Mouse (Mus musculus) hindbrain, embryonic 16.5 days (tissue): ENCODE measurements at regions not wholly inside any gene's neighbourhood (a gene's known extent, or its start where the extent isn't known, plus 50 kb on each side); places are given as distances from the start of the nearest gene placed in this dataset.

Experiments used
- ATAC-seq: fragments of 200-750 bp; cut with Nextera tagmentation; 2 replicates; pipeline ENCODE4 v1.8.0; 2017; ENCODE audit warnings: moderate TSS enrichment, moderate library complexity
- H3K27ac ChIP-seq: fragments of 300-500 bp; sonication (generic); 2 replicates; pipeline ENCODE4 v1.5.1; 2014; ENCODE audit warnings: low read depth, mild to moderate bottlenecking, control low read depth, low read length, moderate library complexity
- H3K27me3 ChIP-seq: fragments of 300-500 bp; sonication (generic); replicated peaks from 2 replicates; pipeline ENCODE4 v1.6.1; 2014; ENCODE audit warnings: low read length; ENCODE audit not compliant: control insufficient read depth, insufficient read depth
- H3K36me3 ChIP-seq: fragments of 300-500 bp; sonication (generic); 2 replicates; pipeline ENCODE4 v1.6.1; 2014; ENCODE audit warnings: mild to moderate bottlenecking, low read length, moderate library complexity, mixed read lengths; ENCODE audit not compliant: control insufficient read depth, insufficient read depth
- H3K4me1 ChIP-seq: fragments of 300-500 bp; sonication (generic); 2 replicates; pipeline ENCODE4 v1.6.1; 2014; ENCODE audit warnings: low read depth, low read length; ENCODE audit not compliant: control insufficient read depth, insufficient read depth
- H3K4me2 ChIP-seq: fragments of 300-500 bp; sonication (generic); 2 replicates; pipeline ENCODE4 v1.6.1; 2014; ENCODE audit warnings: mild to moderate bottlenecking, low read length, control low read depth, moderate library complexity
- H3K4me3 ChIP-seq: fragments of 300-500 bp; sonication (generic); 2 replicates; pipeline ENCODE4 v1.5.1; 2014; ENCODE audit warnings: mild to moderate bottlenecking, low read length, control low read depth, moderate library complexity
- H3K9ac ChIP-seq: fragments of 300-500 bp; sonication (generic); 2 replicates; pipeline ENCODE4 v1.6.1; 2014; ENCODE audit warnings: low read depth, mild to moderate bottlenecking, control low read depth, low read length, moderate library complexity
- H3K9me3 ChIP-seq: fragments of 300-500 bp; sonication (generic); 2 replicates; pipeline ENCODE4 v1.6.1; 2014; ENCODE audit warnings: mild to moderate bottlenecking, low read length, moderate library complexity; ENCODE audit not compliant: control insufficient read depth
- WGBS: fragments of 180-500 bp; shearing (Covaris S2); extraction: QIAGEN DNeasy Blood & Tissue Kit; methylation state at CpG from one replicate; pipeline ENCODE4 v1.1.7; 2014; 5-methylcytosine and 5-hydroxymethylcytosine counted together

DNA sequence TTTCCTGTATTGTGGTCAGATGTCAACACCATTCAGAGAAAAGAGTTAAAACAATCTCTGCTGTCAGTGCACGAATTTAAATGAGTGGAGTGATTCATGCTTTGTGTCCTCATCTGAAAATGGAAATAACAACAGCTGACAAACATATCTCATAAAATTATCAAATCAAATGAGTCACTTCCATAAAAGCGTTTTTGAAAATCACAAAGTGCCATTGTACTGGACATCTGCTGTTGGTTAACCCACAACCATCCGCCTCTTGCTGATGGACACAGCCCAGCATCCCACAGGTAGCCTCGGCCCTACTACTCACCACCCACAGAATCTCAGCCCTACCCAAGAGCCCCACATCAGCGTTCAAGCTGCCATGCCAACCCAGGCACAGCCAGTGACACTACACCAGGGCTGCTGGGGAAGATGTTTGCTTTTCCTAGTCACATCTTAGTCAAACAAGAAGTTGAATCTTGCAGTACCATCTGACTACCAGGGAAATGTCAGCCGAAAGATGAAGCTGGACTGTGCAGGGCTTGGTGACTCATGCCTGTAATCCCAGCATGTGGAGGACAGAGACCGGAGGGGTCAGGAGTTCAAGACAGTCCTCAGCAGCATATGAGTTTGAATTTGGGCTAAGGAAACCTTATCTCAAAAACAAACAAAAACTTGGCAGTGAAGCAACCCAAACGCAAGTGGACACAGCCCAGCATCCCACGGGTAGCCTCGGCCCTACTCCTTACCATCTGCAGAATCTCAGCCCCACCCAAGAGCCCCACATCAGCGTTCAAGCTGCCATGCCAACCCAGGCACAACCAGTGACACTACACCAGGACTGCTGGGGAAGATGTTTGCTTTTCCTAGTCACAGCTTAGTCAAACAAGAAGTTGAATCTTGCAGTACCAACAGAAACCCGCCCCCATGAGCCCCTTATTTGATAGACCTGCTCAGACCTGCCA is 131.9 kb upstream of the Noct start:
- WGBS: 85% methylated on average over 12 of the region's 12 CpGs

DNA sequence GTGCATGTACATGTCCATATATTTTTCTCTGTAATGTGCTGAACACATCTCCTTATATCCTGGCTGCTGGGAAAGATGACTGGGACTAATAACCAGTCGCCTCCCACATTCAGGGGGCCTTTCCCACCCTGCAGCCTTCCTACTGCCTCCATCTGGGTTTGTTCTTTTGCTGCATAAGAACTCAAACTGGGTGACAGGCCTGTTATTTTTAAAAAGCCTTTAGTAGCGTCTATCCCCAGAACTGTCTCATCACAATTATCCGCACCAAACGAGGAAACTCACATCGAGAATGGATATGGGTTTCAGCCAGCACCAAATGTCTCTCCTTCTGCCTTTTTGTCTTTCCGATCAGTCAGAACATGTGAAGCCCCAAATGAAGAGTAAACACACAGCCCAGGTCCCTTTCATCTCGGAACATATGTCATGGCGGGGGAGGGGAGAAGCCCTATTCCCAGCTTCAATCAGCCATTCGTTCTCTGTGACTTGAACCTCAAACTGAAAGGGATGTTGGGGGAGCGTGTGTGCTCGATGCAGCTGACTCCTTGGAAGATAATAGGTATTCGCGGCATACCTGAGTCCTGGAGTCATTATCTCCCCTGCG is 128.3 kb upstream of the Noct start:
- peaks cover 11% of the 10 kb centered on the region for H3K4me1 ChIP-seq
- no peak overlapping the region for H3K4me3 ChIP-seq
- peak overlapping the region; percentile 20; the same call in 1 of the 2 replicates for H3K9ac ChIP-seq
- peak overlapping the region; percentile 21 for H3K4me2 ChIP-seq
- H3K9me3 ChIP-seq: no peaks in the 10 kb centered on the region
- H3K36me3 ChIP-seq: no peaks in the 10 kb centered on the region
- H3K27ac ChIP-seq: peak overlapping the region; percentile 64
- ATAC-seq: peak; percentile 67
- H3K27me3 ChIP-seq: no peaks in the 10 kb centered on the region
- WGBS: 19% methylated on average over 14 of the region's 14 CpGs

More for the DNA sequence above, 131.9 kb upstream of the Noct start:
- Histone ChIP-seq H3K4me1 (peaks cover 15% of the 10 kb centered on the region), H3K4me3 (no peak overlapping the region), H3K9me3 (no peaks in the 10 kb centered on the region), H3K9ac (no peak overlapping the region), H3K4me2 (no peak overlapping the region), H3K27ac (no peak overlapping the region), H3K36me3 (no peaks in the 10 kb centered on the region), H3K27me3 (no peaks in the 10 kb centered on the region)
- ATAC-seq: no peak

- Histone ChIP-seq H3K4me2 (peak overlapping the region; percentile 21), H3K9me3 (no peaks in the 10 kb centered on the region), H3K36me3 (no peaks in the 10 kb centered on the region), H3K4me3 (no peak overlapping the region), H3K27me3 (no peaks in the 10 kb centered on the region), H3K4me1 (peaks cover 11% of the 10 kb centered on the region), H3K27ac (peak overlapping the region; percentile 64; the same call in 1 of the 2 replicates), H3K9ac (no peak overlapping the region)
- ATAC-seq: peak; percentile 44; the same call in 1 of the 2 replicates
- 6% methylated on average over 6 of the region's 6 CpGs for WGBS
Observed at GRCm38 (mm10) chr3:51096545-51096944, 127.7 kb upstream of the Noct start.

DNA sequence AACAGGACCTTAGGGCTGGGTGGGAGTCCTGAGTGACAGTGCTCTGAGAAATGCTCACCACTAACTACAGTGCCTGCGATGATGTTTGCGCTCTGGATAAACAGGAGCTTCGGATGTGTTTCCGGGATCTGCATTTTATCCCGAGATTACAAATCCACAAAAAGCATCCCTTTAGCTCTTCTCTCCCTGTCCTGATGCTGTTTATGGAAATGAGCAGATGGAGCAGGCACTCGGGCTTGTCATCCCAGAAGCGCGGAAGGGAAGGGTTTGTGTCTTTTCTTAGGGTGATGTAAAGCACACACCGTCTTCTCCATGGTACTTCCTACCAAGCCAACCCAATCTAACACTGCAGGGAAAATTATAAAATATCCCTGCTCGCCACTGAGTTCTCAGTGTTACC is 126.9 kb upstream of the Noct start:
- no peak overlapping the region for H3K4me2 ChIP-seq

GRCm38 (mm10) chr3:51099966-51100365 is 124.3 kb upstream of the Noct start:
- no peak overlapping the region for H3K9ac ChIP-seq
- no peaks in the 10 kb centered on the region for H3K27me3 ChIP-seq
- ATAC-seq: no peak
- H3K9me3 ChIP-seq: no peaks in the 10 kb centered on the region
- H3K4me2 ChIP-seq: no peak overlapping the region
- no peak overlapping the region for H3K4me3 ChIP-seq
- peaks cover 11% of the 10 kb centered on the region for H3K4me1 ChIP-seq
- H3K36me3 ChIP-seq: no peaks in the 10 kb centered on the region
- 75% methylated on average over 7 of the region's 7 CpGs for WGBS
- H3K27ac ChIP-seq: no peak overlapping the region

More for the DNA sequence above, 126.9 kb upstream of the Noct start:
- H3K9ac ChIP-seq: no peak overlapping the region
- H3K27me3 ChIP-seq: no peaks in the 10 kb centered on the region
- H3K4me3 ChIP-seq: no peak overlapping the region
- peaks cover 11% of the 10 kb centered on the region for H3K4me1 ChIP-seq
- 68% methylated on average over 10 of the region's 10 CpGs for WGBS
- H3K9me3 ChIP-seq: no peaks in the 10 kb centered on the region
- ATAC-seq: no peak
- no peak overlapping the region for H3K27ac ChIP-seq
- no peaks in the 10 kb centered on the region for H3K36me3 ChIP-seq

DNA sequence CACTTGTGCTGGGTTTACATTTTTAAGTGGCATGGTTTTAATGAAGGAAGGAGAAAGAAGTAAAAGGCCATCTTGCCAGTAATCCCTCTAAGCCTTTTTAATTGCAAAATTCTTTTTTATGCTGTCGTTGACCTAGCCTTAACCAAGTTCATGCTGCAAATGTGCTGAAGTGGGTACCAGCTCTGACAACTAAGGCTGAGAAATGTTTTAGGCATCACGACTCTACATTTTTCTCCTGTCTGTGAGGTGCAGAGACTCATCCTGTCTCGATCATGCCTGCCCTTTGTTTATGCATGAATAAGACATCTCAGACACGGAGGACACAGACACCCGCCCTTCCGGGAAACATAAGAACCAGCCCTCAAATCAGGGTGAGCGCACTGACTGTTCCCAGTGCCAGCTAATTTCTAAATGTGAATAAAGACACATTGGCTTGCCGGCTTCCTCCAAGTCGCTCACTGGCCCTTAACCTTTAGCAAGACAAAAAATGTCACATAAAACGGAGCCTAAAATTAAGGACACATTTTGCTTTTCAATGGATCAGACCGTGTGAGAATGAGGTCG is 115.5 kb upstream of the Noct start:
- ATAC-seq: no peak
- no peak overlapping the region for H3K4me3 ChIP-seq
- H3K27ac ChIP-seq: no peak overlapping the region
- no peaks in the 10 kb centered on the region for H3K9me3 ChIP-seq
- no peaks in the 10 kb centered on the region for H3K27me3 ChIP-seq
- H3K4me1 ChIP-seq: 0 out of 2 replicates have a peak, but pooled peaks cover 3% of the 10 kb centered on the region
- H3K9ac ChIP-seq: no peak overlapping the region
- WGBS: 30% methylated on average over 12 of the region's 12 CpGs
- H3K4me2 ChIP-seq: no peak overlapping the region
- H3K36me3 ChIP-seq: no peaks in the 10 kb centered on the region

DNA sequence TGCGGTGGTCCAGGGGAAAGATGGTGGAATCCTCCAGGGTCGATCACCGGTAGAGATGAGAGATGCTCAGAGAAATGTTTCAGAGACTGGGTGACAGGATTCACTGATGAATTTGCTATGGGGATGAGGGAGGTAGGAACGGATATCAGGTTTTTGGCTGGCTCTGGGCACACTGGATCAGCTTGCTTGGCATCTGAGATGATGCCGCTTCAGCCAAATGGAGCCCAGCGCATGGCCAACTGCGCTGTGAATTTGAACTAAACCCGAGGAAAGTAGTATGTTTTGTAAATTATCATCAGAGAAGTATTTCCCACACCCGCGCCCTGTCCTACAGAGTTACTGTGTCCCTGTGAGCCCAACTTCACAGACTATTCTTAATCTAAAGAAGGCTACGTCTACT is 113.0 kb upstream of the Noct start:
- 0 out of 2 replicates have a peak, but pooled peaks cover 3% of the 10 kb centered on the region for H3K4me1 ChIP-seq
- no peak overlapping the region for H3K4me3 ChIP-seq
- no peak overlapping the region for H3K27ac ChIP-seq
- no peaks in the 10 kb centered on the region for H3K36me3 ChIP-seq
- no peak overlapping the region for H3K4me2 ChIP-seq
- no peak for ATAC-seq
- H3K9me3 ChIP-seq: no peaks in the 10 kb centered on the region
- H3K27me3 ChIP-seq: no peaks in the 10 kb centered on the region
- 96% methylated on average over 11 of the region's 11 CpGs for WGBS
- no peak overlapping the region for H3K9ac ChIP-seq

DNA sequence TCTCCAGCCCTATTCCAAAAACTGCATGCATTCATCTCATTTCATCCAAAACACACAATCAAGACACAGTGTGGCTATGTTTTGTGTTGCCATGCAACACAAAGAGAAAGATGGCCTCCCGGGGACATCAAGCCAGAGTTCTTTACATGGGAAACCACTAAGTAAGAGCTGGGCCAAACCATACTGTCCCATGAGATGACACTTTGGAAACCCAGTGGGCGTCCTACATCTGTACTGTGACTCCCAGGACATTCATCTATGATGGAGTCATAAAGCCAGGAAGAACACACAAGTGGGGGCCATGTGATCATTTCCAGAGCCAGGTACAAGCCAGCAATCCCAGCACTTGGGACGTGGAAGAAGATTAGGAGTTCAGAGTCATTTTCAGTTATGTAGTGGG is 111.9 kb upstream of the Noct start:
- no peak for ATAC-seq

DNA sequence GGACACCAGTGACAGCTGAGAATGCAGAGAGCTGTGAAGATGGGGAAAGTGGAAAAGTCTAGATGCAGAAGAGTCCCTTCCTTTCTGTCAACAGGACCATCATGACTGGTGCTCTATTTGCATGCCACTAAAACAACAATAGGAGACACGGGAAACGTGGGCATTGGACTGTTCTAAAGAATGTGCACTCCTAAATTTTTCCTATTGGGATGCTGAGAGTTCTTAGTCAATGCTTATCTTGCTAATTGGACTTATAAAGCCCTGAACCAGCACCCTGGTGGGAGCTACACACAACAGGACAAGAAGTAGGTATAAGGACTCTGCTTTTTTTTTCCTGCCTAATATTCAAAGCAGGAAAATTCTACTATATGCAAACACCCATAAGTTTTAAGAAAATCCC is 108.3 kb upstream of the Noct start:
- WGBS: 60% methylated on average over 2 of the region's 2 CpGs
- no peak for ATAC-seq
- Histone ChIP-seq H3K9ac (no peak overlapping the region), H3K4me2 (no peak overlapping the region), H3K9me3 (no peaks in the 10 kb centered on the region), H3K4me1 (no peaks in the 10 kb centered on the region), H3K27me3 (no peaks in the 10 kb centered on the region), H3K27ac (no peak overlapping the region), H3K4me3 (no peak overlapping the region), H3K36me3 (no peaks in the 10 kb centered on the region)

More for the DNA sequence above, 111.9 kb upstream of the Noct start:
- Histone ChIP-seq H3K27me3 (no peaks in the 10 kb centered on the region), H3K4me2 (no peak overlapping the region), H3K9me3 (no peaks in the 10 kb centered on the region), H3K4me3 (no peak overlapping the region), H3K27ac (no peak overlapping the region), H3K36me3 (no peaks in the 10 kb centered on the region), H3K9ac (no peak overlapping the region), H3K4me1 (0 out of 2 replicates have a peak, but pooled peaks cover 3% of the 10 kb centered on the region)
- 79% methylated on average over 3 of the region's 3 CpGs for WGBS
